Mouse (Mus musculus) bone marrow, adult 2 months (tissue): ENCODE measurements around the gene Ppdpf. TPM values are rescaled to one million over a fixed set of nuclear protein-coding genes. Genes with fewer than 3 reads are reported as not detected.
"Not testable (repeated sequence)": the region's sequence is repeated elsewhere in the genome, so short reads cannot be mapped to it uniquely, and the experiment has no call there.

Source experiments
- H3K27ac ChIP-seq: fragments of 200-500 bp; 2 replicates; pipeline ENCODE4 v1.5.1; 2012; ENCODE audit warnings: low read depth, mild to moderate bottlenecking, control low read depth, inconsistent platforms, low read length; ENCODE audit not compliant: control insufficient read depth, poor library complexity, insufficient read depth
- H3K4me1 ChIP-seq: fragments of 200-500 bp; 2 replicates; pipeline ENCODE4 v1.6.1; 2011; ENCODE audit warnings: low read length; ENCODE audit not compliant: control insufficient read depth, insufficient read depth
- H3K4me3 ChIP-seq: fragments of 200-500 bp; replicated peaks from 2 replicates; pipeline ENCODE3; 2011; ENCODE audit warnings: mild to moderate bottlenecking, low read depth, low read length, control low read depth; ENCODE audit not compliant: control insufficient read depth
- CTCF ChIP-seq: fragments of 200-500 bp; IDR thresholded peaks from 2 replicates; pipeline ENCODE4 v1.5.1; 2011; ENCODE audit warnings: low read length, control low read depth; ENCODE audit not compliant: control insufficient read depth, insufficient read depth
- POLR2A ChIP-seq: fragments of 200-500 bp; IDR thresholded peaks from 2 replicates; pipeline ENCODE4 v1.6.1; 2011; ENCODE audit warnings: low read depth, mild to moderate bottlenecking, control low read depth, low read length, borderline replicate concordance; ENCODE audit not compliant: control insufficient read depth
- WGBS: fragments of 180-500 bp; shearing (Covaris S2); methylation state at CpG from one replicate; pipeline ENCODE4 v1.1.7; 2018; 5-methylcytosine and 5-hydroxymethylcytosine counted together
- polyA plus RNA-seq: library from polyadenylated mRNA; stranded (reverse); fragments of >200 nt; gene quantifications from 2 replicates; pipeline ENCODE4 v1.2.4, GENCODE M21; 2011; ENCODE audit warnings: low replicate concordance; ENCODE audit not compliant: missing spikeins, insufficient read depth, insufficient read length

The Ppdpf gene
- polyA plus RNA-seq, 1 experiment, result 59.8 TPM

DNA sequence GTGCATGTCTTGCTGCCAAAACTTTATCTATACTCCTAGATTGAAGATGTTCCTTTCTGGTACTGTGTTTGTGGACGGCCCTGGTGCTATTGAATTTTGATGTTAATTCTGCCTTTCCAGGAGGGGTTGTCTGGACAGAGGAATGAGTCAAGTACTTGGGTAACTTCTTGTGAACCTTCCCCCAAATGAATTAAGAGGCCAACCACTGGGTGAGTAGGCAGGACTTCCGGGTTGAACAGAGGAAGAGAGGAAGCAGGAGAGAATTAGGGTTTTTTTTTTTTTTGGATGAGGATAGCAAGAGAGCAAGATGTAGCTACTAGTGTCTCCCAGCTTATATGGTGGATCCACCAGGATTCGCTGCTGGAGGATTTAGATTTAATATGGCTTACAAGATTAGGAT is 9.0 kb upstream of the Ppdpf start:
- Histone ChIP-seq H3K4me1 (no peaks in the 10 kb centered on the region), H3K4me3 (no peak overlapping the region), H3K27ac (no peak overlapping the region)
- TF ChIP-seq CTCF (no peak), POLR2A (no peak)
- 66% methylated on average over 3 of the region's 3 CpGs for WGBS

DNA sequence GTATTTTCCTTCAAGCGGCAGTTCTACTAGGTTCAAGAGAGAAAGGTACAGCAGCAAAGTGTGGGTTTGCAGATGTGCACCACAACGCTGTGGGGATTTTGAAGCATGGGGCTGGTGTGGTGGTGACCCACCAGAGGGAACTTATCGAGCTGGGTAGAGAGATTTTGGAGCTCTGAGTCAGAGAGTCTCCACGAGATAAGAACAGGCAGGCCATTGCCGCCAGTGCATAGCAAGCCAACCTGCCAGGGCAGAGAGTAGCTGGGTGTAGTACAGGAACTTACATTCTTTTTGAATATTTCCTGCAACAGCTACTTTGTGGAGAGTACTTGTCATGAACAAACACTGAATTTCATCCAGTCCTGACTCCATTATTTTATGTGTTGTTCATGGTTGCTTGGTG is 8.6 kb upstream of the Ppdpf start:
- Histone ChIP-seq H3K4me1 (no peaks in the 10 kb centered on the region), H3K27ac (no peak overlapping the region), H3K4me3 (no peak overlapping the region)
- WGBS, result 61% methylated on average over 5 of the region's 5 CpGs
- TF ChIP-seq CTCF, result no peak
- TF ChIP-seq POLR2A, result no peak

DNA sequence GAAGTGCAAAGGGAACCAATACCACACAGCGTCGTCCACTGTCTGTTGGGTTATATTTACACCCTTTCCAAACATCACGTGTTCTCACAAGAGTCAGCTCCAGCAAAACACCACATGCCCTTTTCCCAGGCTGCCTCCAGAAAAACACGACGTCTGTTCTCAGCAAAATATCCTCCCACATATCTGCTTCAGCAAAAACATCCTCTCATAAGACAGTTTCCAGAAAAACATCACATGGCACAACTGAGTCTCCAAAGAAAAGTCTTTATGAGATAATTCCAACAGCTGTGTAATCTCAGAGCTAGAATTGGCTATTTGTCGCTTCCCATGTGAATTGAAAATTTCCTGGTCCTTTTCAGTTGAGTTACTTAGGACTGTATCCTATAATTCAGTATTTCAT is 6.1 kb upstream of the Ppdpf start:
- 67% methylated on average over 6 of the region's 6 CpGs for WGBS
- Histone ChIP-seq H3K27ac (no peak overlapping the region), H3K4me3 (no peak overlapping the region), H3K4me1 (no peaks in the 10 kb centered on the region)
- no peak for TF ChIP-seq POLR2A
- TF ChIP-seq CTCF, result no peak

DNA sequence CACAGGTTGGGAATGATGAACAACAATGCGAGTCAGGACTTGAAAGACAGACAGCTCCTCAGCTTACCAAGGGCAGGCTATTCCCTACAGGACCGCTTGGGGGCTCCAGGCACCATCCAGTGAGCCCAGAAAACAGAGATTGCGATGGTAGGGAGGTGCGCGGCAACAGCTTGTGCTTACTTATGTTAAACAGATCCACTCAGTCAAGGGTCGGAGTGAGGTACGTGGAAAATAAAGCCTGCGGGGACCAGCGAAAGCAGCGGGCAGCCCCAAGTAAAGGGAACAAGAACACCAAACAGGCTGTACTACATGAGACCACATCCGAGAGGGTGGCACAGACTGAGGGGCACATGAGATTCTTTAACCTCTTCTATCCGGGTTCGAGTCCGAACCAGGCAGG is 412 bp upstream of the Ppdpf start:
- TF ChIP-seq CTCF, result peak; percentile 96
- no peak for TF ChIP-seq POLR2A
- Histone ChIP-seq H3K4me3 (peak overlapping the region; percentile 85), H3K27ac (peak overlapping the region; percentile 60), H3K4me1 (no peaks in the 10 kb centered on the region; the same call in 1 of the 2 replicates)
- 1% methylated on average over 14 of the region's 14 CpGs for WGBS

DNA sequence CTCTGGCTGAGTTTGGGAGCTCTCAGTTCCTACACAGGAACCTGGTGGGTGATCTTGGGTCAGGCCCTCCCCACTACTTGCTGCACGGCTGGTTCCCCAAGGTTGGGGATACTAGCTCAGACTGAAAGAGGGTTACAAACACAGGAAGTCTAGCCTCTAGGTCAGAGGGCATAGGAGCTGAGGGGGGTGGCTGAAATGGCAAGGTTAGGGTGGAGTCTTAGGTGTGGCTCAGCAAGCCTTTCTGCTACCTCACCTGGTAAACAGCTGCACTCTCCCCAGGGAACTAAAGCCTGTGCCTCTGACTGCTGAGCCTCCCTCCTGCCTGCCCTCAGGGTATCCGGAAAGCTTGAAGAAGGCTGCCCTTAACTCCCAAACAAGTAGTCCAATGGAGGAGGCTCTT is 1.6 kb downstream of the Ppdpf start:
- 53% methylated on average over 2 of the region's 2 CpGs for WGBS
- peak overlapping the region; percentile 67 for H3K27ac ChIP-seq
- H3K4me1 ChIP-seq, result peaks cover 1% of the 10 kb centered on the region; the same call in 1 of the 2 replicates
- TF ChIP-seq CTCF, result no peak
- no peak for TF ChIP-seq POLR2A
- no peak overlapping the region for H3K4me3 ChIP-seq

DNA sequence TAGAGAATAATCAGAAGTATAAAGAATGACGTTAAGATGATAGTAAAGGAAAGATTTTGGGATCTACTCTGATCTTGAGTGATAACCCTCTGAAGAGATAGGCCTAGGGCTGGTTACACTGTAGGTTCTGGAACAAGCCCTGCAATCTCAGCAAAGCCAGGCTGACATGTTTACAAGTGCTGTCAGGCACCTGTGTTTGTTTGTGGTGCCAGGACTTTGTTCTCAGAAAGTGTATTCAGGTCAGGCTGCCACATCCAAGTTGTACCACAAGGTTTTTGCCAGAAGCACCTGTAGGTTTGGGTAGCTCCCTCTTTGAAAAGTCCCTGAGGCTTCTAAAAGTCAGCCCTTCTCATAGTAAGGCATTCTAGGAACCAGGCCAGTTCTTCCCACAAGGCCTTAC is 2.3 kb downstream of the Ppdpf start:
- Histone ChIP-seq H3K4me3 (no peak overlapping the region), H3K4me1 (peaks cover 1% of the 10 kb centered on the region; the same call in 1 of the 2 replicates), H3K27ac (no peak overlapping the region)
- 71% methylated on average over 1 of the region's 1 CpGs for WGBS
- TF ChIP-seq CTCF (no peak), POLR2A (no peak)

DNA sequence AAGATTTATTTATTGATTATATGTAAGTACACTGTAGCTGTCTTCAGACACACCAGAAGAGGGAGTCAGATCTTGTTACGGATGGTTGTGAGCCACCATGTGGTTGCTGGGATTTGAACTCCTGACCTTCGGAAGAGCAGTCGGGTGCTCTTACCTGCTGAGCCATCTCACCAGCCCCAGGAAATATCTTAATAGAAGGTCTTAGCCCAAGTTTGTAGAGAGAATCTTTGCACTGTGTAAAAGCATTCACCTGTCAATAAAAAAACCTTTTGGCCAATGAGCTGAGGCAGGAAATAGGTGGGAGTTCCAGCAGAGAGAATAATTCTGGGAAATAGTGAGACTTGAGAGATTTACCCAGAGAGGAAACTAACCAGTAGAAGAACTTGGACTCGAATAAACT is 4.3 kb downstream of the Ppdpf start:
- H3K27ac ChIP-seq, H3K4me1 ChIP-seq, H3K4me3 ChIP-seq: not testable (repeated sequence)
- 74% methylated on average over 4 of the region's 4 CpGs for WGBS

DNA sequence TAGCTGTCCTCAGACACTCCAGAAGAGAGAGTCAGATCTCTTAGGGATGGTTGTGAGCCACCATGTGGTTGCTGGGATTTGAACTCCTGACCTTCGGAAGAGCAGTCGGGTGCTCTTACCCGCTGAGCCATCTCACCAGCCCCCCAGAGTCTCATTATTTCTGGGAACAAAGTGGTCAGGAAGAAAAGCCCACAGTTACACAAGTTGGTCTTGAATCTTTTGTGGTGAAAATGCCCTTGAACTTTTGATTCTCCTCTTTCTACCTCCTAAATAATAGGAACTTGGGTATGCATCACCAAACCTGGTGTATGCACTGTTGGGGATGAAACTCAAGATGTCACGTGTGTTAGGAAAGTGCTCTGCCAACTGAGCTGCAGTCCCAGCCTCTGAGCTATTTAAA is 4.9 kb downstream of the Ppdpf start:
- WGBS, result 85% methylated on average over 4 of the region's 4 CpGs
- Histone ChIP-seq H3K4me1 (peaks cover 1% of the 10 kb centered on the region; the same call in 1 of the 2 replicates), H3K27ac (no peak overlapping the region), H3K4me3 (no peak overlapping the region)
- no peak for TF ChIP-seq CTCF
- no peak for TF ChIP-seq POLR2A

DNA sequence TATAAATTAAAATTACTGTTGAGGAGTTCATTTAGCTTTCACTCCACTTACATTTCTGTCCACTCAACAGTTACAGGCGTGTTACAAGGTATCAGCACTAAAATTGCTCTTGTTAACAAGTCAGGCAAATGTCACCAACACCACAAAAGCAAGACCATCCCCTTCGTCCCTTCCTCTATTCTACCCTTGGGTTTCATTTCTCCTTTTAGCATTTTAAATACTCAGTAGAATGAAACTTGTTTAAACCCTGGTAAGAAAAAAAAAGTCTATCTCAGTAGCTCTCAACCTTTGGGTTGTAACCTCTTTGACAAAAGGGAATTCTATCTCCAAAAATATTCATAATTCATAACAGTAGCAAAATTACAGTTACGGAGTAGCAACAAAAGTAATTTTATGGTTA is 6.0 kb downstream of the Ppdpf start:
- Histone ChIP-seq H3K4me1 (peaks cover 1% of the 10 kb centered on the region; the same call in 1 of the 2 replicates), H3K27ac (no peak overlapping the region), H3K4me3 (no peak overlapping the region)
- WGBS, result 12% methylated on average over 3 of the region's 3 CpGs
- no peak for TF ChIP-seq CTCF
- no peak for TF ChIP-seq POLR2A

DNA sequence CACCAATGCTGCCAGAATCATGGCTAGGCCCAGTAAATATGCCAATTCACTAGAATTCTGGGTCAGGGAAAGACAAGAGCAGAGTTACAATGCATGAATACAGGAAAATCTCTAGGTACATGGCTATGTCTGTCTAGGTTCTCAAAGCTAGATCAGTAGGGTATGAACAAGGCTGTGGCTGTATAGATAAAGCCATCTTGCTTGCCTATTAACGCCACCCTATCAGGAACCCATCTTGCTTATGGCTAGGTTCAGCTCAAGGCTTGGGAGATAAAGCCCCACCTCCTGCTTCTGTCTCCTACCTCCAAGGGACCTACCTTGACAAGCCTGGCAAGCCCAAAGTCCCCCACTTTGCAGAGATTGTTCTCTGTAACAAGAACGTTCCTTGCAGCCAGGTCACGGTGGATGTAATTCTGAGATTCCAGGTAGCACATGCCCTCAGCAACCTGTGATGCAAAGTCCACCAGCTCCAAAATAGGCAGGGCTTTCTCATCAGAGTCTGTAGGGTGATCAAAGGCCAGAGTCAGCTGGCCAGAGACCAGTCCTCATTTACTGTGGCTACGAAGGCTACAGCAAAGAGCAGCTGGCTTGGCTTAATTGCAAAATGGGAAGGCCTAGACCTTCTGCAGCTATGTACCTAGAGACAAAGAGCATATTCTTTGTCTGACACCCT is 9.7 kb downstream of the Ppdpf start:
- Histone ChIP-seq H3K27ac (no peak overlapping the region), H3K4me1 (peaks cover 1% of the 10 kb centered on the region; the same call in 1 of the 2 replicates), H3K4me3 (no peak overlapping the region)
- TF ChIP-seq CTCF (no peak), POLR2A (no peak)
- 75% methylated on average over 4 of the region's 4 CpGs for WGBS
